Mouse (Mus musculus) forebrain, embryonic 10.5 days (tissue): Measurements from ENCODE around the gene Cul5. TPM values are rescaled to one million over a fixed set of nuclear protein-coding genes. Genes with fewer than 3 reads are reported as not detected.

ENCODE experiments used
- DNase-seq: peaks from one replicate; pipeline ENCODE4 v3.0.0-alpha.2; 2017; ENCODE audit warnings: low spot score; ENCODE audit errors: extremely low spot score
- H3K27ac ChIP-seq: fragments of 300-500 bp; sonication (generic); 2 replicates; pipeline ENCODE4 v1.5.1; 2016; ENCODE audit warnings: mild to moderate bottlenecking
- H3K27me3 ChIP-seq: fragments of 300-500 bp; sonication (generic); 2 replicates; pipeline ENCODE4 v1.6.1; 2016; ENCODE audit warnings: mild to moderate bottlenecking; ENCODE audit not compliant: poor library complexity, severe bottlenecking
- H3K36me3 ChIP-seq: fragments of 300-500 bp; sonication (generic); replicated peaks from 2 replicates; pipeline ENCODE4 v1.6.1; 2016; ENCODE audit warnings: mild to moderate bottlenecking, moderate library complexity
- H3K4me1 ChIP-seq: fragments of 300-500 bp; sonication (generic); 2 replicates; pipeline ENCODE4 v1.6.1; 2016
- H3K4me3 ChIP-seq: fragments of 300-500 bp; sonication (generic); 2 replicates; pipeline ENCODE4 v1.5.1; 2016; ENCODE audit warnings: mild to moderate bottlenecking, moderate library complexity
- H3K9me3 ChIP-seq: fragments of 300-500 bp; sonication (generic); 2 replicates; pipeline ENCODE4 v1.6.1; 2016; ENCODE audit warnings: mild to moderate bottlenecking, moderate library complexity
- WGBS: fragments of 180-500 bp; shearing (Covaris S2); methylation state at CpG from one replicate; pipeline ENCODE4 v1.1.7; 2016; 5-methylcytosine and 5-hydroxymethylcytosine counted together
- polyA plus RNA-seq: library from polyadenylated mRNA; unstranded; fragments of >200 nt; fragmentation: Nextera tagmentation; extraction: Ambion mirVana; gene quantifications from 2 replicates; pipeline ENCODE4 v1.2.1, GENCODE M21; 2016

Cul5 gene
- polyA plus RNA-seq = 34.6 and 38.0 TPM in 2 replicates

- Histone ChIP-seq H3K4me1 (peaks cover 24% of the 10 kb centered on the region), H3K4me3 (no peak within 1 kb of the TSS), H3K9me3 (no peaks in the 10 kb centered on the region), H3K27me3 (no peaks in the 10 kb centered on the region), H3K36me3 (no peaks in the 10 kb centered on the region), H3K27ac (no peak within 1 kb of the TSS)
- peak; percentile 18 for DNase-seq
- WGBS = 58% methylated on average over 5 of the region's 5 CpGs
These were observed at the start of gene Cul5 for GRCm38 (mm10) chr9:53669680-53670219. Gene Cul5 (minus strand): TSS chr9:53670014.

- H3K4me3 ChIP-seq = peak within 1 kb of the TSS; percentile 72
- 1% methylated on average over 49 of the region's 49 CpGs for WGBS
- H3K27ac ChIP-seq = peak within 1 kb of the TSS; percentile 84
- peaks cover 17% of the 10 kb centered on the region for H3K4me1 ChIP-seq
- no peaks in the 10 kb centered on the region for H3K27me3 ChIP-seq
- peak; percentile 95 for DNase-seq
- H3K9me3 ChIP-seq = no peaks in the 10 kb centered on the region
- H3K36me3 ChIP-seq = no peaks in the 10 kb centered on the region
These were observed 36.3 kb upstream of the Cul5 start, which contains the start of gene Rab39 for GRCm38 (mm10) chr9:53705992-53706696. Gene Rab39 (minus strand): TSS chr9:53706232.

- under 1% methylated on average over 28 of the region's 28 CpGs for WGBS
- Histone ChIP-seq H3K9me3 (no peaks in the 10 kb centered on the region), H3K27me3 (no peaks in the 10 kb centered on the region), H3K36me3 (no peaks in the 10 kb centered on the region), H3K4me1 (peaks cover 17% of the 10 kb centered on the region), H3K27ac (peak overlapping the region; percentile 84), H3K4me3 (peak overlapping the region; percentile 72)
- no peak for DNase-seq
These were observed 35.7 kb upstream of the Cul5 start for GRCm38 (mm10) chr9:53705491-53705991.

- Histone ChIP-seq H3K36me3 (no peaks in the 10 kb centered on the region), H3K4me1 (peaks cover 17% of the 10 kb centered on the region), H3K27ac (no peak overlapping the region), H3K9me3 (no peaks in the 10 kb centered on the region), H3K27me3 (no peaks in the 10 kb centered on the region), H3K4me3 (no peak overlapping the region)
- 93% methylated on average over 1 of the region's 1 CpGs for WGBS
- no peak for DNase-seq
These were observed 33.2 kb upstream of the Cul5 start for GRCm38 (mm10) chr9:53702991-53703390.

- H3K4me3 ChIP-seq = no peak overlapping the region
- H3K4me1 ChIP-seq = peaks cover 6% of the 10 kb centered on the region; the same call in 1 of the 2 replicates
- H3K9me3 ChIP-seq = no peaks in the 10 kb centered on the region
- no peaks in the 10 kb centered on the region for H3K27me3 ChIP-seq
- 64% methylated on average over 4 of the region's 4 CpGs for WGBS
- no peak overlapping the region for H3K27ac ChIP-seq
- H3K36me3 ChIP-seq = no peaks in the 10 kb centered on the region
- no peak for DNase-seq
These were observed 30.7 kb upstream of the Cul5 start for GRCm38 (mm10) chr9:53700496-53700895.

GRCm38 (mm10) chr9:53695846-53696245, 26.0 kb upstream of the Cul5 start:
- Histone ChIP-seq H3K27me3 (no peaks in the 10 kb centered on the region), H3K27ac (no peak overlapping the region), H3K36me3 (no peaks in the 10 kb centered on the region), H3K9me3 (no peaks in the 10 kb centered on the region), H3K4me1 (no peaks in the 10 kb centered on the region), H3K4me3 (no peak overlapping the region)
- no peak for DNase-seq
- 87% methylated on average over 5 of the region's 5 CpGs for WGBS

GRCm38 (mm10) chr9:53693718-53694117, 23.9 kb upstream of the Cul5 start:
- Histone ChIP-seq H3K27ac (no peak overlapping the region), H3K36me3 (no peaks in the 10 kb centered on the region), H3K9me3 (no peaks in the 10 kb centered on the region), H3K27me3 (no peaks in the 10 kb centered on the region), H3K4me1 (no peaks in the 10 kb centered on the region), H3K4me3 (no peak overlapping the region)
- no peak for DNase-seq
- 81% methylated on average over 1 of the region's 1 CpGs for WGBS

GRCm38 (mm10) chr9:53691745-53692670, 22.2 kb upstream of the Cul5 start:
- Histone ChIP-seq H3K27ac (no peak overlapping the region), H3K4me1 (no peaks in the 10 kb centered on the region), H3K27me3 (no peaks in the 10 kb centered on the region), H3K4me3 (no peak overlapping the region), H3K9me3 (no peaks in the 10 kb centered on the region), H3K36me3 (no peaks in the 10 kb centered on the region)
- DNase-seq = no peak
- 52% methylated on average over 7 of the region's 7 CpGs for WGBS

GRCm38 (mm10) chr9:53680851-53681250, 11.0 kb upstream of the Cul5 start:
- H3K27ac ChIP-seq = no peak overlapping the region
- peaks cover 3% of the 10 kb centered on the region; the same call in 1 of the 2 replicates for H3K9me3 ChIP-seq
- 86% methylated on average over 1 of the region's 1 CpGs for WGBS
- no peak overlapping the region for H3K4me3 ChIP-seq
- no peak for DNase-seq
- no peaks in the 10 kb centered on the region for H3K36me3 ChIP-seq
- H3K4me1 ChIP-seq = no peaks in the 10 kb centered on the region
- no peaks in the 10 kb centered on the region for H3K27me3 ChIP-seq

GRCm38 (mm10) chr9:53676921-53677320, 7.1 kb upstream of the Cul5 start:
- DNase-seq = no peak
- H3K27me3 ChIP-seq = no peaks in the 10 kb centered on the region
- WGBS = 75% methylated on average over 4 of the region's 4 CpGs
- H3K9me3 ChIP-seq = peaks cover 4% of the 10 kb centered on the region; the same call in 1 of the 2 replicates
- no peaks in the 10 kb centered on the region for H3K36me3 ChIP-seq
- H3K4me3 ChIP-seq = no peak overlapping the region
- H3K4me1 ChIP-seq = no peaks in the 10 kb centered on the region
- no peak overlapping the region for H3K27ac ChIP-seq

- Histone ChIP-seq H3K27ac (no peak overlapping the region), H3K27me3 (no peaks in the 10 kb centered on the region), H3K4me1 (no peaks in the 10 kb centered on the region), H3K4me3 (no peak overlapping the region), H3K36me3 (no peaks in the 10 kb centered on the region), H3K9me3 (peaks cover 4% of the 10 kb centered on the region; the same call in 1 of the 2 replicates)
- DNase-seq = peak; percentile 51
- 15% methylated on average over 3 of the region's 3 CpGs for WGBS
These were observed 3.8 kb upstream of the Cul5 start for GRCm38 (mm10) chr9:53673571-53673970.

GRCm38 (mm10) chr9:53667020-53667669, 2.7 kb downstream of the Cul5 start:
- peak; percentile 92 for DNase-seq
- Histone ChIP-seq H3K4me1 (peaks cover 33% of the 10 kb centered on the region), H3K4me3 (peak overlapping the region; percentile 92), H3K27me3 (no peaks in the 10 kb centered on the region), H3K27ac (peak overlapping the region; percentile 99), H3K36me3 (peaks cover 18% of the 10 kb centered on the region), H3K9me3 (no peaks in the 10 kb centered on the region)
- under 1% methylated on average over 74 of the region's 74 CpGs for WGBS
